Mouse (Mus musculus): ENCODE measurements around the gene Ralgps1. TPM values are rescaled to one million over a fixed set of nuclear protein-coding genes. Genes with fewer than 3 reads are reported as not detected.
A peak's percentile ranks its signal among the peaks of the same experiment; 100 is the strongest.

Ralgps1 gene
- polyA plus RNA-seq, 1 experiment from 2014 or later = 3.8 TPM

DNA sequence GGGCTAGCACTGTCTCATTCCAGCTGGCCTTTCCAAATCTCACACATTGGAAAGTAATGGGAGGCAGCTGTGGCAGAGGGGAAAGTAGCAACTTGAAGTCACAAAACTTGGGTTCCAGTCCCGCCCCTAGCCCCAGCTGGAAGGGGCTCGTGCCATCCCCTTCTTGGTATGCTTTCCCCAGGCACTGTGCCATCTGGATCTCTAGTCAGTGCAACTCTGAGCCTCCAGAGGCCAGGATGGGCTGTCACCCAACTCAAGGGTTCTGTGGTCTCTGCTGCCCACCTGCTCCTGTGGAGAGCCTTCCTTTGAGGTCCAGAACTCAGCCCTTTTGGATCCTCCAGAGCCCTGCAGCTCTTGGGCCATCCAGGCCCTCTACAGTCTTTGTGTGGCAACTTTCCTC is 209.2 kb downstream of the Ralgps1 start:
- 89% methylated on average over 2 of the region's 2 CpGs for WGBS
- peak overlapping the region; percentile 33; the same call in 1 of the 2 replicates for H3K27ac ChIP-seq

DNA sequence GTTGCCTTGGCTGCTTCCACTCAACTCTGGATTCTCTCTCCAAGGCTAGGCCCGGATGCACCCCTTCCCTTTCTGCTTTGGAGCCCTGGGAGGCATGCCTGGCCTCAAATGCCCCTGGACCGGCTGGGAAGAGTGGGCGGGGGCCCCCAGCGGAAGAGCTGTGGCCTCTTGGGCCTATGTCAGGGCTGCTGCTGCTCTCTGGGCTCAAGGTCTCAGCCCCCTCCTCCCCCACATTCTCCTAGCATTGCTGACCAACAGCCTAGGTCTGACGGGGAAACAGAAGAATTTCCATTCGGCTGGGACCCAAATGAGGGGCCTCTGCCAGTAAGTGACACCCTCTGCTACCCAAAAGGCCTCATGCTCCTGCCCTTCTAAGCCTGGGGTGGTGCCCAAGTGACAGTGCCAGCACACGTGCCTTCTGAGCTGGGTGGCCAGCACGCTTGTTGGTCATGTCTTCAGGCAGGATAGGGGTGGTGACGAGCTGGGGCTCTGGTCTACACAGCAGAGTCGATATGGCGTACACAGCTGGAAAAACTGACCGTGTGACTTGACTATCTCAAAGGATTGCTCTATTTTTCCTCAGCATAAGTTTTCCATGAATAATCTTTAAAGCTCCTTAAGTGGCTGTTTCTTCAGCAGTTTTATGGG is 210.8 kb downstream of the Ralgps1 start:
- WGBS = 79% methylated on average over 12 of the region's 12 CpGs
- no peak overlapping the region for H3K4me3 ChIP-seq
- no peaks in the 10 kb centered on the region for H3K36me3 ChIP-seq
- H3K27ac ChIP-seq = peak overlapping the region; percentile 82
- no peak for DNase-seq (ENCODE audit: low spot score)
- H3K27me3 ChIP-seq (ENCODE audit: low read depth, poor library complexity, severe bottlenecking) = no peaks in the 10 kb centered on the region
- no peaks in the 10 kb centered on the region for H3K9me3 ChIP-seq (replicated peaks)
- H3K4me1 ChIP-seq = peaks cover 58% of the 10 kb centered on the region

More for the DNA sequence above, 209.2 kb downstream of the Ralgps1 start:
- DNase-seq (ENCODE audit: low spot score) = no peak
- Histone ChIP-seq H3K4me3 (no peak overlapping the region), H3K36me3 (no peaks in the 10 kb centered on the region), H3K9me3 (replicated peaks) (no peaks in the 10 kb centered on the region), H3K27me3 (ENCODE audit: low read depth, poor library complexity, severe bottlenecking) (no peaks in the 10 kb centered on the region), H3K4me1 (peaks cover 70% of the 10 kb centered on the region)

DNA sequence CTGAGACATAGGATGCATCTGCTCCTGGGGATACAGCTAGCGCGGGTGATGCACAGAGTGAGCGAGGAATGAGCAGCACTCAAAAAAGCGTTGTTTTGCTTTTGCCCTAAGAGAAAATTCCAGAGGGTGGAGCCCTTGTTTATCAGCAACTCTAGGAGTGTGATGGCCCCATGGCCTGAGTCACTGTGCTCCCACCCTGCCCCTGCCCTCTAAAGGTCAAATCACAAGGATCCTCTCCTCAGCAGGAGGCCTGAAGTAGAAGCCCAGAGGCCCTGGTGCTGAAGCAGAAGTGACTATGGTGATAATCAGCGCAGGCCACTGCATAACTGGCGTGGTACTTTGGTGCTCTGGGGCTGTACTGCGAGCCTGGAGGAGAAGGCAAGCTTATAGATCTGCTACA is 211.7 kb downstream of the Ralgps1 start:
- Histone ChIP-seq H3K4me1 (peaks cover 50% of the 10 kb centered on the region), H3K36me3 (no peaks in the 10 kb centered on the region), H3K27me3 (ENCODE audit: low read depth, poor library complexity, severe bottlenecking) (no peaks in the 10 kb centered on the region), H3K9me3 (replicated peaks) (no peaks in the 10 kb centered on the region), H3K4me3 (no peak overlapping the region), H3K27ac (peak overlapping the region; percentile 82; the same call in 1 of the 2 replicates)
- DNase-seq (ENCODE audit: low spot score) = no peak
- WGBS = 86% methylated on average over 7 of the region's 7 CpGs

DNA sequence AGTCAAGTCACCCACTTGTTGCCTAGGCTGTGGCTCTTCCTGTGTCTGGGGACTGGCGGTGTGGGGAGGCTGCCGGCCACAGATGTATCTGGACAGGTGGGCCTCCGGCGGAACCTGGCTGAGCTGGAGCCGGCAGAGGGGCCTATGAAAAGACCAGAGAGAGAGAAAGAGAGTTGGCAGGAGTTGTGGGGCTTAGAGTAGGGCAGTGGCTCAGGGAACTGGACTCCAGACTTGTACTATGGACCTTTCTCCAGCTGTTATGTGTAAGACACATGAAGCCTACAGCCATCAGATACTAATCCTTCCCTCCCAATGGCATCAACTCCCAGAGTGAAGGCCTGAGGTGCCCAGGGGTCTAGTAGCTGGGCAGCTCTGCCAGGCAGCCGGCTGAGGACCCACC is 212.4 kb downstream of the Ralgps1 start:
- Histone ChIP-seq H3K27ac (peak overlapping the region; percentile 82), H3K4me1 (peaks cover 43% of the 10 kb centered on the region), H3K27me3 (ENCODE audit: low read depth, poor library complexity, severe bottlenecking) (no peaks in the 10 kb centered on the region), H3K4me3 (no peak overlapping the region), H3K36me3 (no peaks in the 10 kb centered on the region), H3K9me3 (replicated peaks) (no peaks in the 10 kb centered on the region)
- 87% methylated on average over 6 of the region's 6 CpGs for WGBS
- no peak for DNase-seq (ENCODE audit: low spot score)

DNA sequence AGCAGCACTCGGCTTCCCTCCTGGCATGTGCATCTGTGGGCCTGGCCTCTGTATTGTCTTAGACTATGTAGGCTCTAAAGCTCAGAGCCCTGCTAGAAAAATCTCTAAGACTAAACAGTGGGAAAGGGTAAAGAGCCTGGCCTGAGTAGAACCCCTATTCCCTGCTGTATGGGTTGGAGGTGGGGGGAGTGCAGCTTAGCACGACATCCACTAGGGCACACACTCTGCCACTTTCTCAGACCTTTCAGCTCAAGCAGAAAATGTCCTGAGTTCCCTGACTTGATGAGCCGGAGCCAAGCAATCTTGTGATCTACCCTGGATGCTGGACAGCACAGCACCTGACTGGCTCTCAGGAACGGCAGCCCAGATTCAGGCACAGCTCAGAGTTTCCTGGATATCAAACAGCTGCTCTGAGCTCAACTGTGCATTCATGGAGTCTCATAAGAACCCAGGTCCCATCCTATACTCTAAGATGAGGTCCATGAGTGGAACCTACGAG is 215.0 kb downstream of the Ralgps1 start:
- DNase-seq (ENCODE audit: low spot score) = no peak
- Histone ChIP-seq H3K27me3 (ENCODE audit: low read depth, poor library complexity, severe bottlenecking) (no peaks in the 10 kb centered on the region), H3K27ac (peak overlapping the region; percentile 53; the same call in 1 of the 2 replicates), H3K4me1 (peaks cover 39% of the 10 kb centered on the region), H3K9me3 (replicated peaks) (no peaks in the 10 kb centered on the region), H3K4me3 (no peak overlapping the region), H3K36me3 (no peaks in the 10 kb centered on the region)
- 81% methylated on average over 5 of the region's 5 CpGs for WGBS

DNA sequence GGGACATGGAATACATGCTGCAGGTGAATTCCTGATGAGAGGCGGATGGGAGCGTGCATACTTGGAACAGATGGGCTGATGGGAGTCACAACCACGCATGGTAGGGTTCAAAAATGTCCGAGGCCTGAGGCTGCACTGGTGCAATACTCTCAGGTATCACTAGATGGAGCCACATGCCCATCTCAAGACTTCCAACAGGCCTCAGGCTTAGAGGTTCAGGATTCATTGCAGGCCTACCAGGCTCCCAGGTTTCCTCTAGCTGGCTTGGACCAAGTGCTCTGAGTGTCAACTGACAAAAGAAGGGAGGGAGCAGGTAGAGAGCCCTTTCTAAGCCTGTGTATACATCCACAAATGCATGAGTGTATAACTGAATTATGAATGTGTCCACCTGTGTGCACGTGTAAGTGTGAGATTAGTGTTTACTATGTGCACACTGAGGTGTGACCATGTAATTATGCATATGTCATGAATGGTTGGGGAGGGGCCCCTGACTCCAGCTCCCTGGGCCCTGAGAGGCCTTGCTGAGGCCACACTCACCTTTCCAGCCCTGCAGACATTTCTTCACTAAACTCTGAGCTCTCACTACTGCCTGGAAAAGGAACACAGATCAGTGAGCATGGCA is 216.4 kb downstream of the Ralgps1 start:
- Histone ChIP-seq H3K27ac (peak overlapping the region; percentile 53), H3K4me3 (no peak overlapping the region), H3K4me1 (peaks cover 24% of the 10 kb centered on the region), H3K9me3 (replicated peaks) (no peaks in the 10 kb centered on the region), H3K36me3 (no peaks in the 10 kb centered on the region), H3K27me3 (ENCODE audit: low read depth, poor library complexity, severe bottlenecking) (no peaks in the 10 kb centered on the region)
- peak; percentile 87 for DNase-seq (ENCODE audit: low spot score)
- WGBS = 29% methylated on average over 5 of the region's 5 CpGs

DNA sequence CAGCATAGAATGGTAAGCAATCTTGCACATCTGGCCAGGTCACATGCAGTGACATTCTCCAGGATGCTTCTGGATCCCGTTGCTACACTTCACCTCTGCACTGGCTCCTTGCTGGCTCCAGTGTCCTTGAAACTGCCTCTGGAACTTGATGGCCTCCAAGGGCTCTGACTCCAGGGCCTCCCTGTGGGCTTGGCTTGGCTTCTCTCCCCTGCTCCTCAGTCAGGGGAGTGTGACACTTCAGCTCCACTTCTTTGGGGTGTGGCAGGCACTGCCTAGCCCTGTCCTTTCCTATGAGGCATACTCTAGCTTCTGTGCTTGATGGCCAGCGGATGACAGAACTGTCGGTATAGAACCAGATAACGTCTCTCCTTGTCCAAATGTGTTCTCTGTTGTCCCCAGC is 224.3 kb downstream of the Ralgps1 start:
- WGBS = 88% methylated on average over 4 of the region's 4 CpGs
- Histone ChIP-seq H3K4me1 (no peaks in the 10 kb centered on the region), H3K4me3 (no peak overlapping the region), H3K27ac (no peak overlapping the region), H3K36me3 (no peaks in the 10 kb centered on the region), H3K9me3 (replicated peaks) (no peaks in the 10 kb centered on the region), H3K27me3 (ENCODE audit: low read depth, poor library complexity, severe bottlenecking) (no peaks in the 10 kb centered on the region)
- DNase-seq (ENCODE audit: low spot score) = no peak

DNA sequence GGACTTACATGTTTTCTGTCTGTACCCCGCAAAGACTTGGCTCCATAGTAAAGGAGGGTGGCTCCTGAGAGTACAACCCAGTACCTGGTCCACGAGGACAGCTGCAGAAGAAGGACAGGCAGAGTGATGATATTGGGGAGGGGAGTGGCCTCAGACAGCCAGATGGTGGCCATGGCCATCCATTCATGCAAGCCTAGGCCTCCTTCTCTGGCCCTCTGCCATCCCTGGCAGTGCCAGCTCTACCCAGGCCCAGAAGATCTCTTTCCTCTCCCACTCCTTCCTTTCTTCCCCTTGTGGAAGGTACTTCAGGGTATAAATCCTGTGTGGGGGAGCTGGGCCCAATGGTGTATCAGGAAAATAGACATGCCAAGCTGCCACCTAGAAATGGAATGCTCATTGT is 228.0 kb downstream of the Ralgps1 start:
- no peak for DNase-seq (ENCODE audit: low spot score)
- no peak overlapping the region for H3K4me3 ChIP-seq
- no peak overlapping the region for H3K27ac ChIP-seq
- no peaks in the 10 kb centered on the region for H3K4me1 ChIP-seq
- no peaks in the 10 kb centered on the region for H3K9me3 ChIP-seq (replicated peaks)
- 87% methylated on average over 2 of the region's 2 CpGs for WGBS
- no peaks in the 10 kb centered on the region for H3K27me3 ChIP-seq (ENCODE audit: low read depth, poor library complexity, severe bottlenecking)
- H3K36me3 ChIP-seq = no peaks in the 10 kb centered on the region

DNA sequence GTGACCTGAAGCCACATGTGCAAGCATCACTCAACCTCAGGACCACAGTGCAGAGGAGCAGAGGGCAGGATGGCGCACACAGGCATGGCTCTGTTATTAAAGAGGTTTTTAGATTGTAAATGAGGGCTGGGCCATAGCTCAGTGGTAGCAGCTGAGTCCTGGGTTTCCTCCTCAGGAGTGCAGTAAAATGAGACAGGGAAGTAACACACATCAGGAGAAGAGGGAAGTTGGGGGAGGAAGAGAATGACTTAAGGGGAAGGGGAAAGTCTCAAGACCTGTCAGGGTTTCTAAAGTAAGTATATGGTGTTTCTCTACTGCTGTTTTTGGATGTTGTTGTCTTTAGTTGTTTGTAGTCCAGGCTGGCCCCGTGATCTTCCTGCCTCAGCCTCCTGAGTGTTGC is 232.8 kb downstream of the Ralgps1 start:
- Histone ChIP-seq H3K4me1 (no peaks in the 10 kb centered on the region), H3K36me3 (no peaks in the 10 kb centered on the region), H3K9me3 (replicated peaks) (no peaks in the 10 kb centered on the region), H3K4me3 (no peak overlapping the region), H3K27ac (no peak overlapping the region), H3K27me3 (ENCODE audit: low read depth, poor library complexity, severe bottlenecking) (peaks cover 8% of the 10 kb centered on the region; the same call in 1 of the 2 replicates)
- WGBS = 88% methylated on average over 2 of the region's 2 CpGs
- DNase-seq (ENCODE audit: low spot score) = no peak

DNA sequence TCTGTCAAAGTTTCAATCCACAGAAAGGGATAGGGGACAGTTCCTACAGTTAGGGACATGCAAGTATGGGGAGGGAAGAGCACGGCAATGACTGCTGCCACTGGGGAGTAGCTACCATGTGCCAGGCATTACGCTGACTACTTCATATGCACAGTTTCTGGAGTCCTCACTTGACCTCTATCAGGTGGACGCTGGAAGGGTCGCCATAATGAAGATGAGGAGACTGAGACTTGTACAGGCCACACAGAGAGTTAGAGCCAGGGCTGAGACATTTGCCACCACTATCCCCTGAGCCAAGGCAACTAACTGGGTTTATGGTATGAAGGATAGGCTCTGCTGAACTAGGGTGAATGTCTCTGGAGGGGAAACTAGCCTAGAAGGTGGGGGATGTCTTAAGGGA is 233.6 kb downstream of the Ralgps1 start:
- 91% methylated on average over 4 of the region's 4 CpGs for WGBS
- H3K27me3 ChIP-seq (ENCODE audit: low read depth, poor library complexity, severe bottlenecking) = peaks cover 15% of the 10 kb centered on the region
- no peak overlapping the region for H3K4me3 ChIP-seq
- H3K36me3 ChIP-seq = no peaks in the 10 kb centered on the region
- peaks cover under 1% of the 10 kb centered on the region; the same call in 1 of the 2 replicates for H3K4me1 ChIP-seq
- no peak overlapping the region for H3K27ac ChIP-seq
- H3K9me3 ChIP-seq (replicated peaks) = no peaks in the 10 kb centered on the region
- no peak for DNase-seq (ENCODE audit: low spot score)

DNA sequence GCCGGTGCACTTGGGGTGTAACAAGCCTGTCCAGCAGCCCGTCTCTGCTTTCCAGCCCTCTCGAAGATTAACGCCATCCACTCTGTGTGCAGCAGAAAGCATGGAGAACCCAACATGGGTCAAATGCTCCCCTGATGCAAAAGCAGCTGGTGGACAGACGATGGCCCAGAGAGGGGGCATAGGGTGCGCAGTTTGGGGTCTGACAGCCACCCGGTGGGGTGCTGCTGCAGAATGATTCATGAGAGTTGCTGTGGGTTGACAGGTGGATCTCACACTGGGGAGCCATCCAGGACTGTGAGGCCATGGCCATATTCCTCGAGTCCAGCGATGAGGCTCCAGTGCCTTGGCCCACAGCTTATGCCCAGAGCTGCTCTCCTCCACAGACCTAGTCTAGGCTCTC is 234.0 kb downstream of the Ralgps1 start:
- no peak for DNase-seq (ENCODE audit: low spot score)
- no peak overlapping the region for H3K27ac ChIP-seq
- H3K4me3 ChIP-seq = no peak overlapping the region
- H3K4me1 ChIP-seq = peaks cover 5% of the 10 kb centered on the region; the same call in 1 of the 2 replicates
- peaks cover 20% of the 10 kb centered on the region for H3K27me3 ChIP-seq (ENCODE audit: low read depth, poor library complexity, severe bottlenecking)
- no peaks in the 10 kb centered on the region for H3K9me3 ChIP-seq (replicated peaks)
- WGBS = 89% methylated on average over 9 of the region's 9 CpGs
- H3K36me3 ChIP-seq = no peaks in the 10 kb centered on the region

DNA sequence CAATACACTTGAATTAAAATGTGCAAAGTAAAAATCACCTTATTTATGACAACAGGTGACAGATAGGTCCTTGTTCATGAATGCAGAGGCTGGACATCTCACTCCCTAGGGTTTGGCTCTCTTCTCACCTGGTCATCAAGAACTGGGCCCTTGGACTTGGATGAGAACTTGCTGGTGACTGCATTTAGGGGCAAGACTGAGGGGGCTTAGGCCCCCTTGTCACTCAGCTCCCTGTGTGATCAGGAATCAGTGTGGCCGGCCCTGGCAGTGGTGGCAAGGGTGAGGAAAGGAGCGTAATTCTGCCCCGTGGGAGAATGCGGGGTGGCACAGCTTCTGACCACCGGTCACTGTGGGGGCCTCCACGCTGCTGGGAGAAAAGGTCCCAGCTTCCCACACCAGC is 234.9 kb downstream of the Ralgps1 start:
- DNase-seq (ENCODE audit: low spot score) = no peak
- H3K4me3 ChIP-seq = no peak overlapping the region
- no peaks in the 10 kb centered on the region for H3K36me3 ChIP-seq
- WGBS = 91% methylated on average over 6 of the region's 6 CpGs
- H3K4me1 ChIP-seq = peaks cover 13% of the 10 kb centered on the region
- no peak overlapping the region for H3K27ac ChIP-seq
- no peaks in the 10 kb centered on the region for H3K9me3 ChIP-seq (replicated peaks)
- peaks cover 29% of the 10 kb centered on the region for H3K27me3 ChIP-seq (ENCODE audit: low read depth, poor library complexity, severe bottlenecking)

DNA sequence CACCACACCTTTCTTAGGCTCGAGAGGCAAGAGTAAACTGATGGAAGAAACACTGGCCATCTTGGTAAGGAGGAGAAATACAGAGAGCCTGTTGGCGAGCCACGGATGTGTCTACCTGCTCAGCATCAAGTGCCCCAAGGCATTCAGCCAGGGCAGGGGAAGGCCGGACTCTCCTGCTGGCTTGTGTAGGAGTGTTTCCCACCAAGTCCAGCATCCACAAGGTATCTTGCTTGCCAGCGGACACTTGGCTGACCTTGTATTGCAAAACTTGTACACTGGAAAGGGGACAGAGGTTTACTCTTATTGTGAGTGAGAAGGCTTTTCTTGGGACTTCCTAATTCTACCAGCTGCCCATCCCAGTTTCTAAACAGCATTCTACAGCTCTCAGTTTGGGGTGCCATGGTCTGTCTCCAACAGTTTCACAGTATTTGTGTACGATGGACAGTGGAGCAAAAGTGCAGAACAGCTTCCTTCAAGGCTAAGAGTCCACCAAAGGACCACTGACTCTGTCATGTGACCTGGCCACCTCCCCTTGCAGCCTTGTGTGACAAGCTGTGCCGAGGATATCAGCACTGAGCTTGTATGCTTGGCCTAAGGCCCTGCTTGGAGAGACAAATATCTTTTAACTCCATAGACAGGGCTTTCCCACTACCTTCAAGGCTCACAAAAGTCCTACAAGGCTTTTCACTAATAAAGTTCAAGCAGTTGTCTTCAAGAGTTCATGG is 236.4 kb downstream of the Ralgps1 start:
- Histone ChIP-seq H3K27me3 (ENCODE audit: low read depth, poor library complexity, severe bottlenecking) (peaks cover 32% of the 10 kb centered on the region), H3K27ac (no peak overlapping the region), H3K4me1 (peaks cover 25% of the 10 kb centered on the region), H3K4me3 (no peak overlapping the region), H3K9me3 (replicated peaks) (no peaks in the 10 kb centered on the region), H3K36me3 (no peaks in the 10 kb centered on the region)
- DNase-seq (ENCODE audit: low spot score) = no peak
- 75% methylated on average over 7 of the region's 7 CpGs for WGBS

All from limb, embryonic 10.5 days (tissue).